In genomic region chr3:98975777-98976176, GRCm38 (mm10) we compare ENCODE assay signal across 10 mouse cellular contexts.
DNase-seq lines count a peak whose midpoint lies in the region; ATAC-seq lines count a peak whose summit lies in the region.
"Had no signal": no experiment of that assay in that cellular context is flagged by ENCODE, and none has a peak within 500 bp of the region (broad histone marks: within the 10 kb centered on the region; RNA-seq: fewer than 3 reads in every experiment).

No protein-coding gene starts in this region.

- no peak overlapping the region for H3K9ac ChIP-seq in intestine, embryonic 16.5 days (ENCODE audit: low read depth, low read length)

- no peak overlapping the region for H3K27ac ChIP-seq in intestine, embryonic 16.5 days (ENCODE audit: low read length)

- no peaks in the 10 kb centered on the region for H3K36me3 ChIP-seq in intestine, embryonic 16.5 days (ENCODE audit: control insufficient read depth, insufficient read depth, low read length)

- peak; percentile 15 for DNase-seq in layer of hippocampus, adult 11-12 months (ENCODE audit: low spot score)
- no peak for DNase-seq in layer of hippocampus, postnatal 10 days (ENCODE audit: low spot score in 2 of 2)
- DNase-seq in Muller cell, postnatal 12 days (ENCODE audit: inconsistent ontology term) = peak; percentile 27
- DNase-seq in cerebellum, adult 9-11 months = peak; percentile 1
- no peak for DNase-seq in urinary bladder, postnatal 4 days (ENCODE audit: low spot score in 2 of 2)
- no peak for DNase-seq in spleen, adult 18-20 months

- H3K9me3 ChIP-seq in intestine, embryonic 16.5 days (ENCODE audit: control insufficient read depth, low read length) = no peaks in the 10 kb centered on the region

- no peak overlapping the region for H3K4me2 ChIP-seq in intestine, embryonic 16.5 days (ENCODE audit: low read depth, low read length)

- H3K4me3 ChIP-seq in intestine, embryonic 16.5 days (ENCODE audit: low read length) = no peak overlapping the region
- H3K4me3 ChIP-seq: erythroblast, embryonic 14.5 days; myocyte had no signal

- peak; percentile 63; the same call in 1 of the 2 replicates for ATAC-seq in intestine, embryonic 16.5 days
- peak; percentile 70; the same call in 1 of the 2 replicates for ATAC-seq in megakaryocyte-erythroid progenitor cell, adult 5-6 weeks (replicated peaks; ENCODE audit: low FRiP score, low TSS enrichment, poor library complexity, severe bottlenecking)

- H3K27me3 ChIP-seq in intestine, embryonic 16.5 days (replicated peaks; ENCODE audit: control insufficient read depth, insufficient read depth, low read length) = no peaks in the 10 kb centered on the region

- H3K4me1 ChIP-seq in intestine, embryonic 16.5 days (ENCODE audit: control insufficient read depth, insufficient read depth, low read length) = no peaks in the 10 kb centered on the region

- 4% methylated on average over 3 of the region's 3 CpGs for WGBS in intestine, embryonic 16.5 days

Comparison
In these comparisons a context has a peak if more than half of its experiments do, and no peak if none do; other contexts are left out.
1. DNase-seq: peak in layer of hippocampus, adult 11-12 months (single experiment), Muller cell, postnatal 12 days (single experiment) and cerebellum, adult 9-11 months (single experiment); none in layer of hippocampus, postnatal 10 days (0 of 2), urinary bladder, postnatal 4 days (0 of 2) and spleen, adult 18-20 months (0 of 2).